Mouse (Mus musculus) cerebellum, adult 11 months (tissue): Measurements from ENCODE around the gene Ippk.

Source experiments
- DNase-seq: peaks from one replicate; pipeline ENCODE4 v3.0.0; 2022

The Ippk gene

GRCm38 (mm10) chr13:49492376-49493368, 71.6 kb downstream of the Ippk start, which contains the start of gene Tes3-ps:
Tes3-ps (plus strand) TSS chr13:49493318.
- DNase-seq, result no peak

GRCm38 (mm10) chr13:49504510-49504909, 83.5 kb downstream of the Ippk start, which contains the start of gene Ecm2:
Ecm2 (plus strand) TSS chr13:49504810.
- DNase-seq, result no peak

GRCm38 (mm10) chr13:49505776-49506175, 84.7 kb downstream of the Ippk start:
- no peak for DNase-seq

- no peak for DNase-seq
Measured at GRCm38 (mm10) chr13:49507176-49507575, 86.1 kb downstream of the Ippk start.
